10 mouse cellular contexts compared by ENCODE assay signal in the genomic region with DNA sequence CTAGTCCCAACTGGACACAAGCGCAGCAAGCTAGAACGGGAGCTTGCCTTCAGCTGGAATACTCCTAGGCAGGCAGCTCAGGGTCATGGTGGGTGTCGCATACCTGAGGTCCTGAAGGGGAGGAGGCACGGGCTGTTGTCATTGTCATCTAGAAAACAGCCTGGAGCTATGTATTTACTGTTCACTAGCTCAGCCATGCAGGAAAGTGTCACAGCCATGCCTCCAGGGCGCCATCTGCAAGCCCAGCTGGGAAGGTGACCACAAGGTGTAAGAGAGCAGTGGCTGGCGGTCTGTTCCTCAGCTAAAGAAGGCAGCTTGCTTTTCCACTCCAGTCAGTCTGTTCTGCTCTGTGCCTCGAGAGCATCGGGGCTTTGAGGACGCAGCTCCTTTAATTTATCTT.
DNase-seq lines count a peak whose midpoint lies in the region.
"Had no signal": no experiment of that assay in that cellular context is flagged by ENCODE, and none has a peak within 500 bp of the region (broad histone marks: within the 10 kb centered on the region; RNA-seq: fewer than 3 reads in every experiment).

No protein-coding gene starts in this region.

- peak; percentile 67 for DNase-seq in left cerebral cortex, postnatal 4 days
- no peak for DNase-seq in left cerebral cortex, adult 9 months (ENCODE audit: low spot score in 2 of 2)
- peak; percentile 57 for DNase-seq in Muller cell, postnatal 12 days (ENCODE audit: inconsistent ontology term)
- DNase-seq in cerebellum, adult 9-10 months = peak; percentile 85
- DNase-seq in kidney, postnatal 10 days = peak; percentile 38
- no peak for DNase-seq in frontal cortex, adult 2 months (ENCODE audit: extremely low spot score in 1 of 2, low spot score in 1 of 2)
- no peak for DNase-seq in heart, adult 8-10 months (ENCODE audit: low spot score)
- DNase-seq in adrenal gland, postnatal 10 days = no peak
- DNase-seq: liver, postnatal 0 days; retina, postnatal 1 day had no signal

- intact Hi-C loops in left cerebral cortex, postnatal 4 days (cut with DNase I) = no loop called here

Comparison
In these comparisons a context has a peak if more than half of its experiments do, and no peak if none do; other contexts are left out.
1. DNase-seq: peak in left cerebral cortex, postnatal 4 days (single experiment), Muller cell, postnatal 12 days (single experiment), cerebellum, adult 9-10 months (single experiment) and kidney, postnatal 10 days (single experiment); none in left cerebral cortex, adult 9 months (0 of 2), frontal cortex, adult 2 months (0 of 2), heart, adult 8-10 months (single experiment) and adrenal gland, postnatal 10 days (single experiment).